Mouse (Mus musculus): ENCODE results near the gene Snx1. TPM values are rescaled to one million over a fixed set of nuclear protein-coding genes. Genes with fewer than 3 reads are reported as not detected.

Snx1 gene
- total RNA-seq, 2 experiments from 2014 or later, result 71.9 to 77.6 TPM

DNA sequence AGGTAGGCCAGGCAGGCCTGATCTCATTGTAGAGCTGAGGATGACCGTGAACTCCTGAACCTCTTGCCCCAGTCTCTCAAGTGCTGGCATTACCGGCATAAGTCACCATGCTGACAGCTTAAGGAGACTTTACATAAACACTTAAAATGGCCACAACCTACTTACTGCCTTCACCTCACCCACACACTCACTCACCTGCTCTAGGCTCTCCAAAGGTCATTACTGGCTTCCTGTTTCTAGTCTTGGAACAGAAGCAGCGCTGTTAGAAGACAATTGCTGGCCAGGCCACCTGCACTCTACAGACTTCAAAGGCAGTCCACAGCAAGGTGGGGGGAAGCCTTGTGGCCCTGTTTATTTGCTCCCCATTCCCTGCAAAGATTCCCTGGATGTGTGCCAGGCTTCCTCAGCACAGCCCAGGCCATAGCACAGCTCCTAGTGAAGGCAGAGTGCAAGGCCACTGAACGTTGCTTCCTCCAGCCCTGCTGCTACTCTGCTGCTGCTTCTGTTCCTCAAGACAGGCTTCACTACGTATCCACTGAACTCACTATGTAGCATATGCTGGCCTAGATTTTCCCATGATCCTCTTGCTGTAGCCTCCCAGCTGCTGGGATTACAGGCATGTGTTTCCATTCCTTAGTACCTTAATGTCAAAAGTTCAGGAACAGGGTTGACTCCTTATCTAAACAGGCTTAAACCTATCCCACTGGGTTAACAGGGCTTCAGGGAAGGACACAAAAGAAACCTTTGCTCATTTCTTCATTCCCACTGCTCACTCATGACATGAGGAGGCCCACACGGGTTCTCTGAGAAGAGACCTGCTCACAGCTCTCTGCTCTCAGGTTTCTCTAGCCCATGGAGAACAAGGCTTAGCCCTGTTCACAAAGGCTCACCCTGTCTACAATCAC, 34.8 kb downstream of the Snx1 start:
- DNase-seq (ENCODE audit: low spot score in 2 of 2), result no peak

DNA sequence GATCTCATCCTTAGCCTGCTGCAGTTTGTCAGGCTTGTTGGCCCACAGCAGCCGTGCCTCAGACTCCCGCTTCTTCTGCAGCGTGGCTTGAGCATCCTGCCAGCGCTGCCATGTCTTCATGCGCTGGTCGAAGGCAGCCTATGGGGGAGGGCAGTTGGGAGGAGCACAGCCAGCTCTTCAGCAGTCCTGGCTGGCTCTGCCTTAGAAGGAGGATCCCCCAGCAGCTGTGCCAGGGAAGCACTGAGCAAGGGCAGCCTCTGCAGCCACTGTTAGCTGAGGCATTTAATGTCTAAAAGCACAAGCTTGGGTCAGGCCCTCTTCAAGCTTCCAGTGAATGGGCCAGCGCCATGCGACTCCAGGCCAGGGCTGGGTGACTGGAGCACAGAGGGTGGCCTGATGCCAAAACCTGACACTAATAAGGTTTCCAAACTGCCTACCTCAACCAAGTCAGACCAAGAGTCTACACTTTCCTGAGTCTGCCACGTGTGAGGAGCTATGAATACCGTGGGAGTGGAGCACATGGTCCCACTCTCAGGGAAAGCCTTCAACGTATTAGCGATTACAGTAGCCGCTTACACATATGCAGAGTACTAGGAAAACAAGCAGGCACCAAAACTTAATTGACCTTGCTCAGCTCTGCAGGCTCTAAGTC, 35.7 kb downstream of the Snx1 start:
- DNase-seq (ENCODE audit: low spot score in 2 of 2), result no peak

DNA sequence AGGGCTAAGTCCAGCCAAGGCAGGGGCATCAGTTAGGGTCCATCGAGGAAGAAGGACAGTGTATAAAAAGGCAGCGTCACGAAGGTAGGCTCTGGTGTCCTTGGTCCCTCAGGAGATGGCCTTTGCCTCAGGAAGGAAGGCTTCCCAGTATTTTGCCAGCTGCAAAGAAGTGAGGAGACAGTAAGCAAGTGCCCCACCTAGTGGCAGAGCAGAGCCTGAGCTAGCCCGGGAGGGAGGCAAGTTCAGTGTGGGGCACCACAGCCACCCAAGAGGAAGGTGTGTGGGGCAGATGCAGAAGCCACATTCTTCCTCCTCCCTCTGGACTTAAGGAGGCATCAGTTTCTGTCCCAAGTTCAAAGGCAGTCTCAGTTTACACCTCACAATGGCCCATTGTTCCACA, 38.0 kb downstream of the Snx1 start:
- peak in 1 of 2 experiments; percentile 40 for DNase-seq (ENCODE audit: low spot score in 2 of 2)

DNA sequence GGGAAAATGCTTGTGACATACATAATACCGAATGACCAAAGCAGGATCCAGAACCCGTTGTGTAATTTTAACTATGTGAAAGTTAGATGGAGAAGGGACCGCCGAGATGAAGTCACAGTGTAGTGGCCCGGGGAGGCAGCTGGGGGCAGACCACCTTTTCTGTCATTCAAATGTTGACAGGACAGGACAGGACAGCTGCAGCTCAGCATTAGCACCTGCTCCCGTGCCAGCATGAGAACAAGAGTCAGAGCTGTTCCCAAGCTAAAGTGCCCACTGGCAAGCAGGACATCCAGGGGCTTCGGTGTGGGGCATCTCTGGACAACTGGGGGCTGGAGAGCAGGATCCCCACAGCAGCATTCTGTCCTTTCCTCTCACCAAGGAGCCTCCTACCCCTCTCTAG, 39.3 kb downstream of the Snx1 start:
- DNase-seq (ENCODE audit: low spot score in 2 of 2), result no peak

DNA sequence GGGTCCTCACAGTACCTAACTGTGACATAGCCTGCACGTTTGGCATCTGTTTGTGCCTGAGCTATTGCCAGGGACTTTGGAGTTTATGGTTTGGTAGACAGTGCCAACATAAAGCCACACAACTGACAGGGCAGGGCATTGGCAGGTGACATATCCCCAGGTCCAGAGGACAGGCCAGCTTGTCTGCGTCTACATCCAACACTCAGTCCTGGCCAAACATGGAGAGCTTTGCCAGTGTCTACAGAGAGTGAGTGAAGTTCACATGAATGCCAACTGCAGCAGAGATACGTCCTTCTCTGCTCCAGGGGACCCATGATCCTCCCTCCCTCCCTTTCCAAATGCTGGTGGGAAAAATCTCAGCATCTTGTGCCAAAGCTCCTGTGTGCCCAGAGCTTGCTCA, 42.2 kb downstream of the Snx1 start:
- DNase-seq (ENCODE audit: low spot score in 2 of 2), result no peak

DNA sequence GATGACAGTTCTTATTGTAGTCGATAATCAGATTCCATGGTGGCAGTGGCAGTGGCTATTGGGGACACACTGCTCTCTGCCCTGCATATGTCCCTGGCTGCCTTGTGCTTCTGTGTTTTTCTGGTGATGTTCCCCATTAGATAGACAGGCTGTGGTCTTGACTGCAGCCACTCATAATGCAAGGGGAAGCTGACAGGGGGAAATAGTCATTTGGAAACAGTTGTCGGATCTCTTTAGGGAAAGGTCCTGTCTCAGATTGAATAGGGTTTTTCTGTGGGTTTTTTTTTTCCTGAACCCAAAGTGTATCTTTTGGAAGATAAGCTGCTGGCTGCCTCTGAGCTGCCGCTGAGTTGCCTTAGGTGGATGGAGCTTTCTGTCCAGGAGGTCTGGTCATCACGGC, 44.4 kb downstream of the Snx1 start:
- DNase-seq (ENCODE audit: low spot score in 2 of 2), result no peak

DNA sequence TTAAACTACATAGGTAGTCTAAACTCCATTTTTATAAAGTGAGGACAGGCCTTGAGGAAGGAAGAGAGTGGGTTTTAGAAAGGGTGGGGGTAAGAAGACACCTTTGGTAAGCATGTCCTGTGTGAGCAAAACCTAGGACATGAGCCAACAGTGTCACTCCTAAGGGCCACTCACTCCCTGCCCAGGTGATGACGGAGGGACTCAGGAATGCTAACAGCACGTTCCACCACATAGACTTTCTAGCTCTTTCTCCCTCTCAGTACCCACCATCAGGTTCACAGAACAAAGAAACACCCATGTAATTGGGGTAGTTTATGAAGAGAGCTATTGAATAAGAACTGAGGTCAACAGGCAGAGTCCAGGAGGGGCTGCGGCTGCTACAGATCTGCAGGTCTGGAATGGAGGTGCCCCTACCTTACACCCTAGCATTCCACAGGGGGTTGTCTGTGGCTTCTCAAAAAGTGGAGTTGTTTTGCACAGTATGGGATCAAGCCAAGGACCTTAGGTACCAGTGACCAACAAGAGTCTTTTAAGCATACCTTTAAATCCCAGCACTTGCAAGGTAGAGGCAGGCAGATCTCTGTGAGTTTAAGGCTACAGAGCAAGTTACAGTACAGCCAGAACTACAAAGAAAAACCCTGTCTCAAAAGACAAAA, 45.5 kb downstream of the Snx1 start:
- DNase-seq (ENCODE audit: low spot score in 2 of 2), result no peak

DNA sequence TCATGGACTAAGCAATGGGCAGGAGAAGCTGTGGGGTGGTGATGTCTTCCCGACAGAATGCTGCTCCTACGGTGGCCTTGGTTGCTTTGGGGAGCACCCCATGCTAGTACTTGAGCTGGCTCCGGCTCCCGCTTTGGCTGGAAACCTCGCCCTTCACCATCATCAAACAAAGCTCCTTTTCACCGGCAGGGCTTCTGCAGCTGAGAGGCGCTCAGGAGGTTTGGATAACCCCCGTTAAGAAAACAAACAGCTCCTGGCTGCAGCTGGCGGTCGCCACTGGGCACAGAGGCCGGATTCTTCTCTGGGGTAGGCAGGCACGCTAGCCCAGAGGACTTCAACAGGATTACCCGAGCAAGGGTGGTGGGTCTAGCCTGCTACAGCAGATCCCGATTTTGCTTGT, 47.9 kb downstream of the Snx1 start:
- DNase-seq (ENCODE audit: low spot score in 2 of 2), result no peak

DNA sequence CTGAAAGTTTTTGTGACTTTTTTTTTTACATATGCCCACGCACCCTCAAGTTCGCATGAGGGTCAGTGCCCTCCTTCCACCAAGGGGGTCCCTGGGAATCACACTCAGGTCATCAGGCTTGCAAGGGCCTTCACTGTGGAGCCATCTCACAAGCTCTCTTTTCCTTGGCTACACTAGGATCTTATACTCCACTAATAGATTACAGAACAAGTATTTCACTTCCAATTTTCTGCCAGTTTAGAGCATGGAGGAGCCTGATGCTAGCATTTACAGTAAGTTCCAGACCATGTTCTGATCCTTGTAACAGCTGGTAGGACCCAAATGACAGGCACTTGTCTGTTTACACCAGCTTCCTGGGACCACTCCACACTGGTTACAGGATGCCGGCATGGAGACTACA, 48.3 kb downstream of the Snx1 start:
- no peak for DNase-seq (ENCODE audit: low spot score in 2 of 2)

DNA sequence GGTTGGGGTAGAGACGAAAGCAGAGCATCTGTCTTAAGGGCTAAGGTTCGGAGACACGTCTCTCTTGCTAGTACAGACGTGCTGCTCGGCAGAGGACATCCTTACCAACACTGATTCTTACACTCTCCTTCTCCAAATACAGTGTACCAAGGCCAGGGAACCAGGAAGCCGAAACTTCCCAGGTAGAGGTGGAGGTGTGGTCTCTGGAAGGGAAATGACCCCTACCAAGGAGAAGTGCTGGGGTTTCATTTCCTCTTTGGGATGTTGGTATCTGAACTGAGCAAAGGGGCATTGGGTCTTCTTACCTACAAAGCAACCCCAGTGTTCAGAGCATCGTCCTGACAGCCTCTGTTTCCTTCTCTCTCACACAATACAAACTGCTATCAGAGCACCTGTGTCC, 53.6 kb downstream of the Snx1 start:
- no peak for DNase-seq (ENCODE audit: low spot score in 2 of 2)

DNA sequence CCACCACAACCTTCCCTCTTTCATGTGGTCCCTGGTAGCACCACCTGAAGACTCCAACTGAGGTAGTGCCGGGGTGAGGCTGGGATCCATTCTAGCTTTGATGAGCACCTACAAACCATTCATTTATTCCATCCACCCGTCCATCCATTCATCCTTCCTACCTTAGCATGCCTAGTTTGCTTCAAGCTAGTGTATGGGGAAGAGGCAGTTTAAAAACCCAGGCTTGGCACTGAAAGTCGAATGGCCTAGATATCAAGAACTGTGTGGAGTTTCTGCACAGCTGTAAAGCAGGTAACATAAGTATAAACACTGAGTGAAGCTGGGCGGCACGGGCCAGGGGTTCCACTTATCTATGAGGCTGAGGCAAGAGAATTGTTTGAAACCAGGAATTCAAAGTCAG, 56.2 kb downstream of the Snx1 start:
- no peak for DNase-seq (ENCODE audit: low spot score in 2 of 2)

DNA sequence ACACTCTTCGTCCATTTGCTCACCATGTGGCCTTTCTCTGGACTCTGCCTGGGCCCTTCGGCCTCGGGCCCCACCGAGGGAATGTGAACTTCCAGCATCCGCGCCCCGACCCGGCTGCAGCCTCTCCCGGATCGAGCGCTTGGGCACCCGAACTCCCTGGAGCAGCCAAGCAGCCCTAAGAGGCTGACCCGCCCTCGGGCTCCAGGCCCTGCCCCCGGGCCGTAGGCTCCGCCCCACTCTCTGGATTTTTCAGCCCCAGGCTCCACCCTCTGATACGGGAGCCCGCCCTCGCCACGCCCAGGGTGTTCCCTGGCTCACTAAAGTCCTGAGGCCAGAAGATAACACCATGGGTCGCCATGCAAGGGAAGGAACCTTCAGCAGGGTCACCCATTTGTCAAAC, 56.8 kb downstream of the Snx1 start, which contains the start of gene Snx22:
Gene Snx22, minus strand, starts transcription at position 137 of the 400 bp plus-strand sequence.
- DNase-seq (ENCODE audit: low spot score in 2 of 2), result peak; percentile 63 to 77

DNA sequence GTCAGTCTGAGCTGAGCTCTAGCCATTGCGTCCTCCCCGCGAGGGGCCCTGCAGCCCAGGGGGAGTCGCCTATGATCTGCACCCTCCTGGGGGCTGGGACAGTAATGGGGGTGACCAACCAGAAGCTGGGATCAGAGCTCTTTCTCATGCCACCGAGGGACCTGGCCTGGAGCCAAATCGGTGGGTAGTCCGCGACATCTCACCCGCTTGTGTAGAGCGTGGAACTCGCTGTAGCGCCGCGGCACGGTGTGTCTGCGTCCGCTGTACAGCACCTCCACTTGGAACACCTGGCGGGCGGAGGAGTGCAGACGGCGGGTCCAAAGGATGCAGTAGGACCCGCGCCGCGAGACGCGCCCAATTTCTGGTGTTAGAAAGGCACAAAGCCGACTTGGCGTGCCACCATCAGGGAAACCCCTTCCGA, 57.4 kb downstream of the Snx1 start:
- DNase-seq (ENCODE audit: low spot score in 2 of 2), result peak in 1 of 2 experiments; percentile 39

DNA sequence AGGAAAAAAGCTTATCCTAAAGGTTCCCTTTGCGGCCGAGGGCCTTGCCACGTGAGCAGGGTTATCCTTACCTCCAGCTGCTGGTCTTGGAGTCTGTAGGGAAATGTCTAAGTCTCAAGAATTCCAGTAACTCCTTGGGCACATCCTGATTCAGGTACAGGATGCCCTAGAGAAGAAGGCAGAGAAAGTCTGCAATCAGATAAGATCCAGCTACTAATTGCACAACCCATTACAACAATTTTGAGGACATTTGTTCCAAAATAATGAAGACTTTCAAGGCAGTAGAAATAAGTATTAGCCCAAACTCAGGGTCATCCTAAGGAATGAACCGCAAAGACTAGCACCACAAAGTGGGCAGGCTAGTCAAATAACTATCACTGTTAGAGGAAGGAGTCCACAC, 58.3 kb downstream of the Snx1 start:
- DNase-seq (ENCODE audit: low spot score in 2 of 2), result no peak

DNA sequence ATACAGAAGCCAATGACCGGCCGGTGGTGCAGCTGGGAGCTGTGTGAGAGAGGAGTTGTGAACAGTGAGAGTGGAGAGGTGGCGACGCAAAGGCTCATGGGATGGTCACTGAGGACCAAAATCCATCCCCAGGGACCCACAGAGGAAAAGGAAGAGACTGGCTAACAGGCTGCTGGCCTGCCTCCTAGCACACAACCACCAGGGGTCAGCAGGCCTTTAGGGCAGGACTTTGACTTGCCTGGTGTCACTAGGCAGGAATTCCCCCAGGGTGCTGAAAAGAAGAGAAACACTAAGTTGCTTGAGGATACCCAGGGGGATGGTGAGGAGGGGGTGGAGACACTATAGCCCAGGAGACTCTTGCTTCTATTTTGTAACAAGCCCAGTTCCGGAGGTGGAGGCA, 58.8 kb downstream of the Snx1 start:
- peak in 1 of 2 experiments; percentile 45 for DNase-seq (ENCODE audit: low spot score in 2 of 2)

DNA sequence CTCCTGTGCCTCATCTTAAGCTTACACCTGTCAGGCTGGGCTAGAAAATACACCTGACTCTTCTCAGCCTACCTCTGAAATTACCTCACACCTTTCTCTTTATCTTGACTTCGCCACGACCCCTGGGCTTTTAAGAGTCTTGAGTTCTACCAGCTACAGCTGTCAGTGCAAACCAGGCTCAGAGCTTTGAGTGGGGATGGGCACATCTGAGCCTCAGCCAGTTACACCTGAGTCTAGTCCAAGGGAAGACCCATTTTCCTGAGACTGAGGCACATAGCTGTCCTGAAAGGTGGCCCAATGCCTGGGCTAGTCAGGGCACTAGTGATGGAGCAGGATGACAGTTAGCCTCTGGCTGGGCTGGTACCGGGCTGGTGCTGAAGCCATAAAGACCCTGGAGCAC, 59.6 kb downstream of the Snx1 start:
- no peak for DNase-seq (ENCODE audit: low spot score in 2 of 2)

DNA sequence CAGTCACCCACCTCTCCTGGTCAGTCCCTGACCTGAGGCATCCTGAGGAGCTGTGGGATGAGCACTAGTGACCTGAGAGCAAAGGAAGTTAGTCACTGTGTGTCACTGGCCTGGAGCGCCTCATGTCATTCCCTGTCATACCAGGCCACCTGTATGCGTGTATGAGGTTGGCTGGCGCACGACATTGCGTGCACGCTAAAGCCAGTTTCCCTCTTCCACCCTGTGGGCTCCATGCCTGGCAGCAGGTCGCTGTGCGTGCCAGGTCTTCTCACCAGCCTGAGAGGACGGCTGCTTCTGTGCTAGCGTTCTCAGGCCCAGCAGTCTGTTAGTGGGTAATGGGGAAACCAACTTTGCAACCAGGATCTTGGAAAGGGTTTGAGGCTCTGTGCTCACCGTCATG, 62.1 kb downstream of the Snx1 start:
- no peak for DNase-seq (ENCODE audit: low spot score in 2 of 2)

DNA sequence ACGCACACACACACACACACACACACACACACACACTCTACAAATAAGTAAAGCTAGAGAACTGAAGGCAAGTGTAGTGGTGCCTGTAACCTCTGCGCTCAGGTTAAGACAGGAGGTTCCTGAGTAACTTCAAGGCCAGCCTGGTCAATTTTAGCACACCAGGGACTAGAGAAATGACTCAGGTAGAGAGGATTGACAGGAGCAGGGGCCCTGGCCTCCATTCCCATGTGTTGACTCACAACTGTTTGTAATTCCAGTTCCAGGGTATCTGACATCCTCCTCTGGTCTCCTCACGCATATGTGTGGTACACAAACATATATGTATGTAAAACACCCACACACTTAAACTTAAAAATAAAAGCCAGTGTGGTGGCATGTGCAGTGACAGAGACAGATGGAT, 62.9 kb downstream of the Snx1 start:
- no peak for DNase-seq (ENCODE audit: low spot score in 2 of 2)

DNA sequence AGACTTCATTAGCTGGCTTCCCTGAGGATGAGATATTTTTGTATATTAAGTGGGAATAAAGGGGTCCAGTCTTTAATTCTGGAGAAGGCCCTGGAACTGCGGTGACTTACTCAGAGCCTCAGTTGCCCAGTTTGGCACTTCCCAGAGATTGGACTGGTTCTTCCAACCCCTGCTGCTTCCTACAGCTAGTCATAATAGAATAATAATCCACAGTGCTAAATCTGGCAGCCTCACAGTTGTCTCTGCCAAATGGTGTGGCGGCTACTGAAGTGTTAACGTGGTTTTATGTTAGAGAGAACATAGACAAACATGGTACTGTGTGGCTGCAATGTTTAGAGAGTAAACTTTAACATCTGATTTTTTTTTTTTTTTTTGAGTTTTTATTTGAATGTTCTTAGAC, 64.7 kb downstream of the Snx1 start:
- DNase-seq (ENCODE audit: low spot score in 2 of 2), result no peak

DNA sequence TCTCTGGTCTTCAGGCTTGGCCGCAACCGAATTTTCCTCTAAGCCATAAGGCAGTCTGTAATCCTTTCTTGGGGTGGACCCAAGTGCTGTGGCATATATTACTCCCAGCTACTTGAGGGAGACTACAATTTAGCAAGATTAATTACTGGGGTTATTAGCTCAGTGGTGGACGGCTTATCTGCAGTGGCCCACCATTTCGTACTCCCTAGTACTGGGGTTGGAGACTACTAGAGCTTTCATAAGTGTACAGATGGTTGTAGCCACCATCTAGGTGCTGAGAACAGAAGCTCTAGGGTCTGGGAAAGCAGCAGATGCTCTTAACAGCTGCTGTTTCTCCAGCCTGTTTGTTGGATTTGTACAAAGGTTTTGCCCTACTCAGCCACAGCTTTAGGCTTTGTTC, 65.4 kb downstream of the Snx1 start:
- DNase-seq (ENCODE audit: low spot score in 2 of 2), result no peak

DNA sequence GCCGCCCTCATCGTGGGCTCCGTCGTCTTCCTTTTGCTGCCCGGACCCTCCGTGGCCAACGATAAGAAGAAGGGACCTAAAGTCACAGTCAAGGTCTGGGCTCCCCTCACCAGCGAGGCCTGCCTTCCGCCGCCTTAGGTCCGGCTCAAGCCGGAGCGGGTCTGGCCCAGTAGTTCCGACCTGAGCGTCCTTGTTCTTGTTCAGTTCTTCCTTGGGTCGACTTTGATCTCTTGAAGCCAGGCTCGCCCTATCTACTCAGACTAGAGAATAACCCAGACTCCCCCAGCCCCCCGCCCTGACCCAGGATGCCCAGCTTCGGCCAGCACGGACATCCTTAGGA, 66.1 kb downstream of the Snx1 start:
- DNase-seq (ENCODE audit: low spot score in 2 of 2), result no peak

DNA sequence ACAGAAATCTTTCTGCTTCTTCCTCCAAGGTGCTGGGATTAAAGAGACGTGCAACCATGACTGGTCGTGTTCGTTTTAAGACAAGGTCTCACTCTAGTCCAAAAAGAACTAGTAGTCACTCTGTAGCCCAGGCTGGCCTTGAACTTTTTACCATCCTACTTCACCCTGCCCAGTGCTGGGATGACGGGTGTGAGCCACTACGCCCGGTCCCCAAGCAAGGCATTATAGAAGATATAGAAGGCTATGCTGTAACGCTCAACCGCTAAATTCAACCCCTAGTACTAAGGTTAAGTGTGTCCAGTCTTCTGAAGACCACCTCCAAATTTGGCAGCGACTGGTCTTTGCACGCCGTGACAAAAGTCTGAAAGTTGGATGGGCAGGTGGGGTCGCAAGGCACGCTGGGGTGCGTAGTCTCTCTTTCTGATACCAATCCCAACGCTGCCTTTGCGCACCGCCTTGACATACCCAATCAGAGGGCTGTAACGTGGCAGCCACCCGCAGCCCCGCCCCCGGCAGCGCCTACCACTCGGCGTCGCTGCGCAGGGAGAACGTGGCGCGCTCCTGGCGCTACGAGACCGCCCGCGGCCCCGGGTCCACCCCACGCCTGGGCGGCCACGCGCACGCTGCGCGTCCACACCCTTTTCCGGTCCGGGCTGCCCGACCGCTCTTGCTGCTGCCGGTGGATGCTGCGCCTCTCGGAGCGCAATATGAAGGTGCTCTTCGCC, 66.6 kb downstream of the Snx1 start, which contains the start of gene Ppib:
Gene Ppib, plus strand, starts transcription at position 640 of the 725 bp plus-strand sequence.
- peak; percentile 95 to 98 for DNase-seq (ENCODE audit: low spot score in 2 of 2)

Measured in gastrocnemius, postnatal 4 days (tissue).